24 mouse cellular contexts compared by ENCODE assay signal in the genomic region with DNA sequence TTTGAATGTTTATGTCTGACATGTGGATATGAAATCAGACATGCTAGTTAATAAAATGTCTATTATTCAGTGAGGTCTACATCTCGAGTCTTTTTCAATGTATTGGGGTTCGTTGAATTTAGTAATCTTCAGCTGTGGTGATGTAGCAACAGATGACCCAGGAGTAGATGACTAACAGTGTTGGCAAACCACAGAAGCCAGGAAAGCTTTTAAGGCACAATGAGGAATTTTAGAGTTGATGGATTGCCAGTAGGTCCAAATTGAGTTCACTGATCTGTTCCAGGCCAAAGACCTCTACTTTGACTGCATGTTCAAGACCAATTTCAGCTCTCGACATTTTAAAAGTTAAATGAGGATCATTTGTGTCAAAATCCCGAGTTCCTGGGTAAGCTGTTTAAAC.
DNase-seq lines count a peak whose midpoint lies in the region; ATAC-seq and TF ChIP-seq lines count a peak whose summit lies in the region.
"Had no signal": no experiment of that assay in that cellular context is flagged by ENCODE, and none has a peak within 500 bp of the region (broad histone marks: within the 10 kb centered on the region; RNA-seq: fewer than 3 reads in every experiment).

No protein-coding gene starts in this region.

- 51% methylated on average over 4 of the region's 4 CpGs for WGBS in kidney, adult 2 months
- 79% methylated on average over 4 of the region's 4 CpGs for WGBS in kidney, embryonic 14.5 days
- 53% methylated on average over 4 of the region's 4 CpGs for WGBS in liver, postnatal 0 days (ENCODE audit: insufficient replicate concordance)

- peak; percentile 52 for DNase-seq in kidney, adult 2 months
- DNase-seq in 3T3-L1 (ENCODE audit: low read depth, low spot score) (peak; percentile 90), adipocyte (ENCODE audit: low spot score) (peak; percentile 57)
- no peak for DNase-seq in urinary bladder, postnatal 4 days (ENCODE audit: low spot score in 2 of 2)
- no peak for DNase-seq in embryo, embryonic 11 days
- DNase-seq in liver, postnatal 0 days, result no peak
- DNase-seq: adrenal gland, adult 2 months; adrenal gland, postnatal 25 days; cerebellum, adult 2 months; cerebellum, postnatal 10 days; gastrocnemius, postnatal 10 days; heart, adult 2 months; heart, postnatal 14 days had no signal

- no peak overlapping the region for H3K4me3 ChIP-seq in kidney, adult 2 months (ENCODE audit: insufficient read depth, low read depth, low read length)
- no peak overlapping the region for H3K4me3 ChIP-seq in kidney, embryonic 14.5 days (ENCODE audit: low read length)
- no peak overlapping the region for H3K4me3 ChIP-seq in liver, postnatal 0 days (ENCODE audit: low read depth, low read length)
- H3K4me3 ChIP-seq: embryonic facial prominence, embryonic 15.5 days; erythroblast, embryonic 14.5 days; forebrain, embryonic 15.5 days; heart, adult 2 months; heart, embryonic 15.5 days had no signal

- no peak for TF ChIP-seq EP300 in liver, postnatal 0 days (IDR thresholded peaks at IDR 0.05; ENCODE audit: low read depth)

- no peak overlapping the region for H3K27ac ChIP-seq in kidney, adult 2 months (ENCODE audit: insufficient read depth, low read depth, low read length)
- no peak overlapping the region for H3K27ac ChIP-seq in kidney, embryonic 14.5 days (ENCODE audit: low read depth, low read length)
- no peak overlapping the region for H3K27ac ChIP-seq in liver, postnatal 0 days (ENCODE audit: low read depth)
- H3K27ac ChIP-seq: embryonic facial prominence, embryonic 15.5 days; forebrain, embryonic 15.5 days; heart, adult 2 months; heart, embryonic 15.5 days; hindbrain, embryonic 14.5 days had no signal

- no peak for ATAC-seq in kidney, embryonic 14.5 days (ENCODE audit: low FRiP score, low TSS enrichment)
- ATAC-seq in liver, postnatal 0 days, result no peak
- ATAC-seq: activated CD4-positive, CD25-positive, alpha-beta regulatory T cell, adult 4 months; CD4-positive, CD25-positive, alpha-beta regulatory T cell, adult 4 months; forebrain, embryonic 15.5 days; Patski had no signal

- H3K4me2 ChIP-seq in kidney, embryonic 14.5 days (replicated peaks; ENCODE audit: low read depth, low read length), result no peak overlapping the region
- no peak overlapping the region for H3K4me2 ChIP-seq in liver, postnatal 0 days (ENCODE audit: low read depth, low read length)
- H3K4me2 ChIP-seq: embryonic facial prominence, embryonic 15.5 days; forebrain, embryonic 15.5 days; heart, embryonic 11.5 days; heart, embryonic 15.5 days; hindbrain, embryonic 14.5 days had no signal

- TF ChIP-seq POLR2A in kidney, adult 2 months (IDR thresholded peaks at IDR 0.05; ENCODE audit: low read depth, low read length), result no peak

- no peaks in the 10 kb centered on the region for H3K36me3 ChIP-seq in kidney, adult 2 months (ENCODE audit: control insufficient read depth, insufficient read depth, low read length)
- H3K36me3 ChIP-seq in kidney, embryonic 14.5 days (ENCODE audit: control insufficient read depth, insufficient read depth, low read length), result no peaks in the 10 kb centered on the region
- no peaks in the 10 kb centered on the region for H3K36me3 ChIP-seq in liver, postnatal 0 days (replicated peaks; ENCODE audit: insufficient read depth, low read length)
- H3K36me3 ChIP-seq: embryonic facial prominence, embryonic 15.5 days; forebrain, embryonic 15.5 days; G1E; heart, embryonic 15.5 days had no signal

- no peak overlapping the region for H3K9ac ChIP-seq in kidney, embryonic 14.5 days (ENCODE audit: low read depth, low read length)
- H3K9ac ChIP-seq in liver, postnatal 0 days (replicated peaks), result no peak overlapping the region
- H3K9ac ChIP-seq: embryonic facial prominence, embryonic 15.5 days; forebrain, embryonic 15.5 days; heart, embryonic 15.5 days; hindbrain, embryonic 14.5 days had no signal

- no peak for TF ChIP-seq CTCF in kidney, adult 2 months (conservative IDR thresholded peaks at IDR 0.05; ENCODE audit: insufficient read depth, insufficient read length, low read depth, low read length)
- no peak for TF ChIP-seq CTCF in liver, postnatal 0 days (IDR thresholded peaks at IDR 0.05; ENCODE audit: low read depth)

- H3K9me3 ChIP-seq in kidney, embryonic 14.5 days (ENCODE audit: control insufficient read depth, low read length), result no peaks in the 10 kb centered on the region
- H3K9me3 ChIP-seq in liver, postnatal 0 days (ENCODE audit: low read length), result no peaks in the 10 kb centered on the region
- H3K9me3 ChIP-seq: embryonic facial prominence, embryonic 15.5 days; forebrain, embryonic 15.5 days; G1E; heart, embryonic 15.5 days had no signal

- H3K27me3 ChIP-seq in kidney, adult 2 months (replicated peaks; ENCODE audit: control insufficient read depth, insufficient read depth, low read length), result no peaks in the 10 kb centered on the region
- no peaks in the 10 kb centered on the region for H3K27me3 ChIP-seq in kidney, embryonic 14.5 days (ENCODE audit: control insufficient read depth, insufficient read depth, low read length)
- 0 out of 2 replicates have a peak, but pooled peaks cover 4% of the 10 kb centered on the region for H3K27me3 ChIP-seq in liver, postnatal 0 days (ENCODE audit: insufficient read depth, low read length)
- H3K27me3 ChIP-seq: embryonic facial prominence, embryonic 15.5 days; forebrain, embryonic 15.5 days; heart, embryonic 15.5 days; Patski had no signal

- peaks cover 10% of the 10 kb centered on the region for H3K4me1 ChIP-seq in kidney, adult 2 months (ENCODE audit: control insufficient read depth, insufficient read depth, low read length)
- no peaks in the 10 kb centered on the region for H3K4me1 ChIP-seq in kidney, embryonic 14.5 days (ENCODE audit: control insufficient read depth, insufficient read depth, low read length)
- no peaks in the 10 kb centered on the region for H3K4me1 ChIP-seq in liver, postnatal 0 days (ENCODE audit: insufficient read depth)
- H3K4me1 ChIP-seq: embryonic facial prominence, embryonic 15.5 days; forebrain, embryonic 15.5 days; heart, embryonic 15.5 days had no signal

Comparison
In these comparisons a context has a peak if more than half of its experiments do, and no peak if none do; other contexts are left out.
1. DNase-seq: peak in kidney, adult 2 months (single experiment), 3T3-L1 (single experiment) and adipocyte (single experiment); none in urinary bladder, postnatal 4 days (0 of 2), embryo, embryonic 11 days (single experiment) and liver, postnatal 0 days (single experiment).